Mouse (Mus musculus) megakaryocyte, adult 5-6 weeks (primary cell): Measurements from ENCODE around the gene Ctsg. TPM values are rescaled to one million over a fixed set of nuclear protein-coding genes. Genes with fewer than 3 reads are reported as not detected.
"Not testable (repeated sequence)": the region's sequence is repeated elsewhere in the genome, so short reads cannot be mapped to it uniquely, and the experiment has no call there.

ENCODE experiments used
- ATAC-seq: 2 replicates; pipeline ENCODE4 v1.8.0; 2016; ENCODE audit warnings: mild to moderate bottlenecking, inconsistent platforms; ENCODE audit not compliant: poor library complexity, severe bottlenecking
- total RNA-seq, 2 experiments: library from RNA; stranded (forward) in 1 of 2; stranded (reverse) in 1 of 2; fragments of 153-499, 151-499 nt in 1 of 2; fragments of 221-1000, 200-1000 nt in 1 of 2; gene quantifications; 2 replicates each; pipeline versions ENCODE4 v1.2.3 to v1.2.4; 2015 to 2017

The Ctsg gene
- total RNA-seq (2015) (302 and 309 TPM in 2 replicates), total RNA-seq (2017) (280 and 285 TPM in 2 replicates)

DNA sequence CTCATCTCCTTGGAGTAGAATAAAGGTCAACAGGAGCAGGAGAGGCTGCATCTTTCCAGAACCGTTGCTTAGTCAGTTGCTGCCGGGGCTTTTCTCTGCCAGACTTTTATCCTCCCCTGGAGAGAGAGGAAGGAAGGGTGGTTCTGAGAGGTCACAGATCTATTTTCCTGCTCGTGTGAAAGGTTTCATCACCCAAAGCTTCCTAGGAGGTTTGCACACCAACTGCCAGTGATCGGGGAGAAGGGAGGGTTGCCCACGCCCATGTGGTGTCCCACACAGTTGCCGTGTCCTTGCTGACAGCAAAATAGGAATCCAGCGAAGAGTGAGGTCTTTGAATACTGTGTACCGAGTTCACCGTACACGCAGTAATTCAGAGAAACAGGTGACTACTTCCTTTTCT lies at the start of gene Ctsg:
TSS of gene Ctsg (minus strand) at position 189 of the 400 bp plus-strand sequence.
- ATAC-seq, result peak; percentile 30

DNA sequence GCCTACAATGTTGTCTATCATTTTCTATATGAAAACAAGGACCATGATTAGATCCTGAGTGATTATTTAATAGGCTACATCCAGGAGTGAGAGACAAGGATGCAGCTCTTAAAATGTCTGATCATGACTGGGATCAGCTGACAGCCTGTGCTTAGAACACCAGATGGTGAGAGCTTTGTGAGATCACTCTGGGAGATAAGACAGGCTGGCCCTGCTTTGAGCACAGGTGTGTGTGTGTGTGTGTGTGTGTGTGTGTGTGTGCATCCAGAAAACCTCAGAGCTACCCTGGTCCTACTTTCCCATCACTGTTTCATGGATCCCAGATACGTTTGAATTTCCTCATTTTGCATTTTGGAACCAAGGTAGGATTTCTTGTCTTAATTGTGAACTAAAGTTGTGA lies 31.3 kb upstream of the Ctsg start:
- ATAC-seq, result not testable (repeated sequence)

DNA sequence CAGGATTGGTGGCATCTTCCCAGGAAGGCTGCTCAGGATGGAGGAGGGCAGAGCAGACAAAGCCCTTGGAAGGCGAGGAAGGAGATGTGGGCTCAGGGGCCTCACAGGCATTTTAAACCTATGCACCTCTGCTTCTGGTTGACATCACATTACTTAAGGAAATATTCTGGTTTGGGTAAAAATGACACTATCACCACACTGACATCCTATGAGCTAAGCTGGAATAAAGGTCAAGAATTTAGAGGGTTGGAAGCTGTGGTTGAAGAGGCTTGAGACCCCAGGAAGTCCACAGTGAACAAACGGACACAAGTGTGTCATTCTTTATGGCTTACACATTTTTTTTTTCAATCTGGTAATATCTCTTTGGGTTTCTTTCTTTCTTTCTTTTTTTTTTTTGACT lies 30.1 kb upstream of the Ctsg start, which contains the start of gene Gzmd:
TSS of gene Gzmd (minus strand) at position 101 of the 400 bp plus-strand sequence.
- not testable (repeated sequence) for ATAC-seq

DNA sequence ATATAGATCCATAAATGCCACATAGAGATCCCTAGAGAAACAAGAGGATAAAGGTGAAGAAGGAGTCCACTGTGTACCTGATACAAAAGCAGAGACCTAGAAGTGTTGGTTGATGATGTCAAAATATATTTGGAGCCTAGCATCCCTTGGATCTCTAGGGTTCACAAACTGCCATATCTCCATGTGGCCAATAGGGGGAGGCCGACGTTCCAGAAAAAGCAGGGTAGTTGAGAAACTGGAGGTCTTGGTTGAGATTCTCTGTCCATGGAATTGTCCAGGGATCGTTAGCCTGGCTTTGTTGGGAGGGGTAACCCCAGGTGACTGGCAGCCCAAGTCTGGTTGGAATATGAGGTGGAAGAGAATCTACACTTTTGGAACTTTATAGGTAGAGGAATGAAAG lies 26.0 kb upstream of the Ctsg start:
- no peak for ATAC-seq

DNA sequence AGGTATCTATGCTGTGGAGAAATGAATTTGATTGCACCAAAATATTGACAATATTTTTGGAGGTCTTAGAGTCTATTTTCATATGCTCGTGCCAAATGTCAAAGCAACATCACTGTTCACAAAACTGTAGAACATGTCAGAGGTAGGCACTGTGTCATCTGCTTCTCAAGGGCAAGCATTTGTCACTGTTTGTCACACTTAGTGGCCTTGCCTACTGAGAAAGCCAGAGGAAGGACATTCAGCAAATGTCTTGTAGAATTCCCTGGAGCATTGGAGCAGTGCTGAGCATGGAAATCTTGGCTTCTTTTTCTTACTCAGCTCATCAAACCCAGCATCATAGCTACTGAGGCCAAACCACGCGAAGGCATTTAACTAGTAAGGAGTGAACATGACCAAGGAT lies 21.1 kb upstream of the Ctsg start:
- ATAC-seq, result no peak

DNA sequence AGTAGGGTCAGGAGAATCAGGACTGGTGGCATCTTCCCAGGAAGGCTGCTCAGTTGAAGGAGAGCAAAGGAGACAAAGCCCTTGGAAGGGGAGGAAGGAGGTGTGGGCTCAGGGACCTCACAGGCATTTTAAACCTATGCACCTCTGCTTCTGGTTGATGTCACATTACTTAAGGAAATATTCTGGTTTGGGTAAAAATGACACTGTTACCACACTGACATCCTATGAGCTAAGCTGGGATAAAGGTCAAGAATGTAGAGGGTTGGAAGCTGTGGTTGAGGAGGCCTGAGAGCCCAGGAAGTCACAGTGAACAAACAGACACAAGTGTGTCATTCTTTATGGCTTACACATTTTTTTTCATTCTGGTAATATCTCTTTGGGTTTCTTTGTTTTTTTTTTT lies 18.2 kb upstream of the Ctsg start, which contains the start of gene Gzme:
TSS of gene Gzme (minus strand) at position 101 of the 400 bp plus-strand sequence.
- no peak for ATAC-seq

DNA sequence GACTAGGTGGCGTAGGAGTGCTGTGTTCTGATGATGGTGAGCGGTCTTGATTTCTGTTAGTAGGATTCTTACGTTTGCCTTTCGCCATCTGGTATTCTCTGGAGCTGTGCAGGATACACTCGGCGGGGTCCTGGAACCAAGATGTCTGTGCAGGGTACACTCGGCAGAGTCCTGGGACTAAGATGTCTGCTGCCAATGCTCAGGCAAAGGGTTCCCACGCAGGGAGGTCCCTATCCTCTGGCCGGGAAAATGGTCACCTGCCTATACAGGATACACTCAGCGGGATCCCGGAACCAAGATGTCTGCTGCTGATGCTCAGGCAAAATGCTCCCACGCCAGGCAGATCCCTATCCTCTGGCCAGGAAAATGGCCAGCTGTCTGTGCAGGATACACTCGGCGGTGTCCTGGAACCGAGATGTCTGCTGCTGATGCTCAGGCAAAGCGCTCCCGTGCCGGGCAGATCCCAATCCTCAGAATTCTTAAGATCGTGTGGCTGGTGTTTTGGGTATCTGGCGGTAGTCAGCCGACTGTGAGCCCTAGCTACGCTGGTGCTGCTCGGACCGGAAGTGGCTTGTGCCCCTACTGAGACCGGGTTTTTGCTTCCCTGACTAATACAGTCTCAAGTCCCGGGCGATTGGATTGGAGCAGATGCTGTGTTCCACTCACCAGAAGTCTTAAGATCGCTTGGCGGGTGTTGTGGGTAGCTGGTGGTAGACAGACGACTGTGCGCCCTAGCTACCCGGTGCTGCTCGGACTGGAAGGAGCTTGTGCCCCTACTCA lies 13.3 kb upstream of the Ctsg start:
- not testable (repeated sequence) for ATAC-seq

DNA sequence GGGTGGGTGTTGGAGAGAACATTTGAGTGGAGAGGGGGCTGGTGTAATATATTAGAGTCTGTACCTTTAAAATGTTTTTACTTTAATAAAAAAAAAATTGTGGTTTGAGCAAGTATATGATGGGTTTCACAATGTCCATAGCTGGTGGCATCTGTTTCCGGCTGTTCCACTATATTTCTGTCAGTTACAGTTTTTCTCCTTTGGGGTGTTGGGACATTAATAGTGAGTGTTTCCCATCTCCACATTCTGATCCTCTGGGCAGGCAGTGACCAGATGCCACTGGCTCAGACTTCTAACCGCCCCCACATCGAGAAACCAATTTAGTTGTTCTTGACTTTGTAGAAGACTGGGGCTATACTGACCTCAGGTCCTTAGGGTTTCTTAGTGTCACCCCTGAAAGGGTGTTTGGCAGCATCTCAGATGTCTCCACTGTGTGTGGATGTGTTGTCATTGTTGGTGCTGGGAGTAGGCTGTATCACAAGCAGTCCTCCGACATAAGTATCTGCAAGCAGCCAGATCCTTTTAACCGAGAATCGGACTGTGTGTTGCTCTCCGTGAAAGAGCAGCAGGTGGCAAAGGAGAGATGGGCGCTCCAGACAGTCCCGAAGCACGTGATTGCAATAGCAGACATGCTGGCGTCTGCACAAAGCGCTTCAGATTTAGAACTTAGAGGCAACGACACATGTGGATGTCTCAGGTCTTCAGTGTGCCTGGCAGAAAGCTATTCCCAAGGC lies 3.2 kb upstream of the Ctsg start:
- peak; percentile 43 for ATAC-seq

DNA sequence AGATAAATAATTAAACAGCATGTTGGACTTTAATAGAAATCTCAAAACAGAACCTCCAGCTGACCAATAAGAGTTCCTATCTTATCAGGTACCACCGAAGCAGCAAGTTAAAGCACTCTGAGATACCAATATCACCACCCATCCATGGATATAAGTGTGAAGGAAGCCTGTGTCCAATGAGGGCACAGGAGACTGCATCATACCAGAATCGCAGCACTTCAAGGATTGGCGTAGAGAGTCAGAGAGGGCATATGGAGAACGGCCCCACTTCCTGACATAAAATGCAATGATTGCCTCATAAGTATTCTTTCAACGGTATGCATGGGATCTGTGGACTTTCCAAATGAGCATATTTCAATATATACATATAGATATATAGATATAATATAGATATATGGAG lies 2.6 kb upstream of the Ctsg start:
- ATAC-seq, result no peak

DNA sequence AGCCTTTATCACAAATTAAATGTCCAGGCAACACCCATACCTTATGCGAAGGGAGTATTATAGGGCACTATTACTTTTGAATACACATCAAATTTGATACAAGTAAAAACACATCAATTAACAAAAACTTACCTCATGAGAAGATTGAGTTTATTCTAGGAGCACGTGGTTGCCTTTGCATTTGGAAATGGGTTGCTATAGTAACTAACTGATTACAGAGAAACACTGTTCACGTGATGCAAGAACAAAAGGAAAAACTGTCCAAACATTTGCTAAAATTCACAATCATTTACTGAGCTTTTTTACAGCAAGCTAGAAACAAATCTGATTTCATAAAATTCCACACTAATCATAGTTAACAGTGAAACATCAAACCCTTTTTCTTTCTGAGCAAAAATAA lies 1.1 kb upstream of the Ctsg start:
- ATAC-seq, result no peak

DNA sequence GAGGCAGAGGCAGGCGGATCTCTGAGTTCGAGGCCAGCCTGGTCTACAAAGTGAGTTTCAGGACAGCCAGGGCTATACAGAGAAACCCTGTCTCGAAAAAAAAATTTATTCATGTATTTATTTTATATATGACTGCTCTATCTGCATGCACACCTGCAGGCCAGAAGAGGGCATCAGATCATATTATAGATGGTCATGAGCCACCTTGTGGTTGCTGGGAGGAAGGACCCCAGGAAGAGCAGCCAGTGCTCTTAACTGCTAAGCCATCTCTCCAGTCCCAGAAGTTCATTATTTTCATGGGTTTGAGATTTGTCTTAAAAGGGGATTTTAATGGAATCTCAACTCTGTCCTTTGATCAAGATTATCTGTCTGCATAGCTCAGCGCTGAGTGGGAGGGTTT lies 3.4 kb downstream of the Ctsg start:
- ATAC-seq, result peak; percentile 61

DNA sequence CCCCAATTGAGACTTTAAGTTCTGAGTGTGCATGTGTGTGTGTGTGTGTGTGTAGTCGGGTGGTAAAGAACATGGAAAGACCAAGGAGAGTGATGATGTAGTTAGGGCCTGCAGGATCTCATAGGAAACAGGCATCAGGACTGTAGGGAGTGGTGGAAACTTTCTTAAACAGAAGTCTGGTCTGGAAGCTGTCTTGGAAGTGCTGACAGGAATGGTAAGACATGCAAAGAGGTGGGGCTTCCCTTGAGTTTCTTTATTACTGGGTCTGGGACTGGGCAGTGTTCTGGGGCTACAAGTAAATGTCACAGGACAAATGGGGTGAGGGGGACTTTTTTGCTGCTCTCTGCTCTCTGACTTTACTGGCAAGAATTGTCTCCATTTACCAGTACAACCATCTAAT lies 4.8 kb downstream of the Ctsg start:
- ATAC-seq, result no peak

DNA sequence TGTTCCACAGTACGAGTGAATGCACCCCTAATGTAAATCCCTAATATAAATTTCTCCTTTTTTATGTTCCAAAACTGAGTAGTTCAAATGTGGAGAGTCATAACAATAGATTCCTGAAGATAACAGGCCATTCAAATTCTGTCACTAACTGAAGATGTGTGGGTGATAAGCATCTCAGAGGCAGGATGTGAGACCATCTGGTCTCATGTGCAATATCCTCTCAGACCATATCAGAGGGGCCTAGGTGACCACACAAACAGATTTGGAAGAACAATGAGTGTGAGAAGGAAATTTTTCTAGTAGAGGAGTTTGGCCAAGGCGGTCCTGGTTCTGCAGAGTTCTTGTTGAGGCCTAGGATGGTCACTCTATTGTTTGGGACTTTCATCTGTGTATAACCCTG lies 9.0 kb downstream of the Ctsg start:
- 0 out of 2 replicates have a peak, but pooled peaks have one; percentile 21 for ATAC-seq

DNA sequence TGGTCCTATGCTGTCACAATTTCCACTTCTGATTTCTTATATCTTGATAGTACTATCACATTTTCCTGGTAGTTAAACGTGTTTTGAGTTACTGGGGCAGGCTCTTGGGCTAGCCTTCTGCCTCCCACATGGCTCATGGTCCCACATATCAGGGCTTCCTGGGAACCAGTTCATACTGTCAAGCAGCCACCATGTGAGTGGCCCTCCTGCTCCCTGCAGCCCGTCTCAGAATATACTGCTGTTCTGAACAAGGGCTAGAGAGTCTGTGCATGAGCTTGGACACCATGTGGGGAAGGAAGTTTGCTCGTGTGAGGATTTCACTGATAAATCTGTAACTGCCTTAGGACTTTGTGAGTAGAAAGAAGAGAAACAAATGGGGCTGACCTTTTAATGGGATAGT lies 15.7 kb downstream of the Ctsg start:
- ATAC-seq, result no peak

DNA sequence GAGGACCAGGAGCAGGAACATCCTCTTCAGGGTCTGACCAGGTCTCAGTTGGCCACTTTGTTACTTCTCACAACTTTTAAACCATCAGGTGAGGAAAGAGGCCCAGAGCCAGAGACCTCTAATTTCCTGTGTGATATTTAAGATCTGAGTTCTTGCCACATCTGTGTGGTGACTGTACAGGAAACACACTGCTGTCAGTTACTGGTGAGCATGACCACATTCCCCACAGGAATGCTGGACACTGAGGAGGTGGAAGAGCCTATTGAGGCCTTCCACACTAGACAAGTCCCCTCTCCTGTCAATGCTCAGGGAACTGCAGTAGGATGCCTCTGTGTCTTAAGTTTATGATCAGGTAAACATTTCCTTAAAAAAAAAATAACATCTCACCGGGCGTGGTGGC lies 17.2 kb downstream of the Ctsg start, which contains the start of gene Mcpt8:
TSS of gene Mcpt8 (minus strand) at position 107 of the 400 bp plus-strand sequence.
- ATAC-seq, result peak; percentile 35

DNA sequence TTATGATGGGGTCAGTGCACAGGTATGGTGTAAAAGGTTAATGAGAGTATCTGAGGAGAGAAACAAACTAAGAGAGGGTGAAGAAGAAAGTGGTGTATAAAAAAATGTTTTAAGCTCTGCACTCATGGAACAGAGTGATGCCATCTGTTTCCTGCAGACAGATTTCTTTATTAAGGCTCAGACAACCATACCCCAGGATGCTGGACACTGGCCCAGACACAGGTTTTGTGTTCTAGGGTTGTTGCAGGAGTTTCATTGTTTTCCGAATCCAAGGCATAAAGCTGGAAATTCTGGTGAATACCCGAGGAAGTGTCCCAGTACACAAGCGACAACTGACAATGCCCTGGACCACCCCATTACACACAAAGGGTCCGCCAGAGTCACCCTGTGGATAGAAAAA lies 20.4 kb downstream of the Ctsg start:
- no peak for ATAC-seq

DNA sequence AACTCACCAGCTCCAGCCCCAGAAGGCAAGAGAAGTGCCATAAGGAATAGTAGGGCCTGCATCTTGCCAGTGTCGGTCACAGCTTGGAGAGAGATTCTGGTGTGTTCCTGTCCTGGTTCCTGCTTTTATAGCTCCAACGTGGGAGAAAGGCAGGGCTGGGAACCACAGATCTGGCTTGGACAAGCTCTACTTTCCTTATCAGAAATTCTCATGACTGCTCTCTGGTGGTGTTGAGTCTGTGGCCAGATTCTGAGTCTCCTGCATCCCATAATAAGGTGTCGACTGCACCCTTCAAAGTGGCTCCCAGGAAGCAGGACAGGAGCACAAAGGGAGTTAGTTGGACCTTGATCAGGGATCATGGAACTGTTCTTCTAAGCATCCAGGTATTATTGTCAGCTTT lies 40.2 kb downstream of the Ctsg start, which contains the start of gene Mcpt4:
TSS of gene Mcpt4 (minus strand) at position 101 of the 400 bp plus-strand sequence.
- ATAC-seq, result not testable (repeated sequence)

DNA sequence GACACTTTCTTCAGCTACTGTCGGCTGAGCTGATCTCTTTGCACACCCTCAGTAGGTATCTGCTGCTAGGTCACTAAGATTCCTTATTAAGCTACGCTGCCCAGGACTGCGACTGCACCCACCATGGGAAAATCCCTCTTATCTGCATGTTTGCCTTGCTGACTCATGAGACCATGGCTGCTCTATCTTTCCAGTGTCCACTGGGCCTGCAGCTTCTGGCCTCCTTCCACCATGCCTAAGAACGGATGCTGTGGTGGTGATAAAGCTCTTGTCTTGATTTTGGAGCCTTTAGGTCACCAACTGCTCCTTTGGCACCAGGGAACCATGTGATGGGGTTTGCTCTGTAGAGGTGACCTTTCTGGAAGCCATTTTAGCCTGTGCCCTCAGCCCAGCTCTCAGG lies 44.7 kb downstream of the Ctsg start:
- no peak for ATAC-seq

DNA sequence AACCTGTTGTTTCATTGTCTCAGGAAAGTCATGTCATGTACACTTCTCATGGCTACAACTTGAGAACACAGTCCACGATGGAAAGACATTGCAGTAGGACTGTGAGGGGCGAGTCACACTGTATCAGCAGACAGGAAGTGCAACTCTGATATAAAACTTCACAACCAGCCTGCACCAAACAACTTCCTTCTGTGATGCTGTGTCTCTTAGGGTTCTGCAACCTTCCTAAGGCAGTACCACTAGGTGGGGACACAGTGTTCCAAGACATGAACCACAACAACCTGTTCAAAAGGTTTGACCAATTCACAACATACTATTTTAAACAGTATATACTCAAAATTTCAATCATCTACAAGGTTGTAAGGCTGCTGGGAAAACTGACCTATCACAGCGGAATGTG lies 47.0 kb downstream of the Ctsg start:
- ATAC-seq, result no peak
